Mouse (Mus musculus) urinary bladder, postnatal 4 days (tissue): Measurements from ENCODE around the gene 1700003F12Rik.

Experiments used
- DNase-seq, 2 experiments: peaks; one replicate each; pipeline ENCODE4 v3.0.0; 2021 to 2022; ENCODE audit warnings: low spot score in 2 of 2

1700003F12Rik gene

GRCm38 (mm10) chr2:154549127-154549885 is 2.4 kb downstream of the 1700003F12Rik start:
- DNase-seq, result peak; percentile 71 to 72

- no peak for DNase-seq
Observed at GRCm38 (mm10) chr2:154549886-154550189, 3.0 kb downstream of the 1700003F12Rik start.

- DNase-seq, result no peak
Observed at GRCm38 (mm10) chr2:154550937-154551336, 4.1 kb downstream of the 1700003F12Rik start.

GRCm38 (mm10) chr2:154551476-154551875 is 4.6 kb downstream of the 1700003F12Rik start, which contains the start of gene Actl10:
Actl10 (plus strand) TSS chr2:154551776.
- DNase-seq, result no peak

- no peak for DNase-seq
Observed at GRCm38 (mm10) chr2:154551927-154552326, 5.0 kb downstream of the 1700003F12Rik start.

GRCm38 (mm10) chr2:154552424-154552907 is 5.6 kb downstream of the 1700003F12Rik start:
- DNase-seq, result peak; percentile 57 to 67

- DNase-seq, result no peak
Observed at GRCm38 (mm10) chr2:154555235-154555634, 8.3 kb downstream of the 1700003F12Rik start.

- DNase-seq, result peak in 1 of 2 experiments; percentile 60
Observed at GRCm38 (mm10) chr2:154557184-154557832, 10.4 kb downstream of the 1700003F12Rik start.

- DNase-seq, result no peak
Observed at GRCm38 (mm10) chr2:154558264-154559039, 11.6 kb downstream of the 1700003F12Rik start, which contains the start of gene Necab3. Necab3 (minus strand) TSS chr2:154558890.

- no peak for DNase-seq
Observed at GRCm38 (mm10) chr2:154563612-154564170, 16.8 kb downstream of the 1700003F12Rik start.

- no peak for DNase-seq
Observed at GRCm38 (mm10) chr2:154565562-154565961, 18.7 kb downstream of the 1700003F12Rik start.

- DNase-seq, result no peak
Observed at GRCm38 (mm10) chr2:154566641-154567040, 19.8 kb downstream of the 1700003F12Rik start.

GRCm38 (mm10) chr2:154567766-154568165 is 20.9 kb downstream of the 1700003F12Rik start:
- DNase-seq, result no peak

GRCm38 (mm10) chr2:154568329-154569070 is 21.6 kb downstream of the 1700003F12Rik start:
- DNase-seq, result peak; percentile 50 to 74

GRCm38 (mm10) chr2:154569071-154569748 is 22.3 kb downstream of the 1700003F12Rik start:
- peak; percentile 67 to 71 for DNase-seq

- DNase-seq, result peak; percentile 94 to 96
Observed at GRCm38 (mm10) chr2:154569836-154570286, 23.0 kb downstream of the 1700003F12Rik start, which contains the start of gene E2f1. E2f1 (minus strand) TSS chr2:154569892.

- DNase-seq, result no peak
Observed at GRCm38 (mm10) chr2:154570666-154571065, 23.8 kb downstream of the 1700003F12Rik start.

GRCm38 (mm10) chr2:154571266-154571665 is 24.4 kb downstream of the 1700003F12Rik start:
- no peak for DNase-seq

- no peak for DNase-seq
Observed at GRCm38 (mm10) chr2:154571976-154572375, 25.1 kb downstream of the 1700003F12Rik start.

- no peak for DNase-seq
Observed at GRCm38 (mm10) chr2:154572996-154573395, 26.1 kb downstream of the 1700003F12Rik start.
